Mouse (Mus musculus): ENCODE measurements around the gene Iqce.

- TF ChIP-seq CEBPB (IDR thresholded peaks at IDR 0.05; ENCODE audit: low read depth): no peak
- no peak for TF ChIP-seq MYOG (IDR thresholded peaks at IDR 0.05; ENCODE audit: control insufficient read depth, extremely low read depth, insufficient read length)
- no peak for TF ChIP-seq CTCF (IDR thresholded peaks at IDR 0.05; ENCODE audit: control insufficient read depth, insufficient read depth, insufficient read length)
- TF ChIP-seq MAX (IDR thresholded peaks at IDR 0.05): no peak
- TF ChIP-seq USF1 (IDR thresholded peaks at IDR 0.05; ENCODE audit: low read depth): no peak
- TF ChIP-seq FOSL1 (IDR thresholded peaks at IDR 0.05; ENCODE audit: insufficient read depth, low read length, poor library complexity, severe bottlenecking): no peak
- TF ChIP-seq MYOD1 (IDR thresholded peaks at IDR 0.05; ENCODE audit: control insufficient read depth, insufficient read length, low read depth): no peak
These were observed 60.1 kb downstream of the Iqce start for GRCm38 (mm10) chr5:140642076-140642475.

Data from C2C12 (cell line).